Mouse (Mus musculus) c-Kit-positive CD71-positive TER-119-negative erythroid progenitor cells, embryonic 14.5 days (primary cell): Measurements from ENCODE around the gene Atp2b2.

ENCODE experiments used
- DNase-seq: peaks from one replicate; pipeline ENCODE4 v3.0.0-alpha.2; 2013; ENCODE audit warnings: low read depth

The Atp2b2 gene

GRCm38 (mm10) chr6:113942355-113942754 is 100.1 kb downstream of the Atp2b2 start:
- no peak for DNase-seq

GRCm38 (mm10) chr6:113941324-113941723 is 101.1 kb downstream of the Atp2b2 start:
- DNase-seq = no peak

- DNase-seq = no peak
Observed at GRCm38 (mm10) chr6:113939442-113939841, 103.0 kb downstream of the Atp2b2 start.

- DNase-seq = no peak
Observed at GRCm38 (mm10) chr6:113936811-113937508, 105.5 kb downstream of the Atp2b2 start.

- no peak for DNase-seq
Observed at GRCm38 (mm10) chr6:113936111-113936510, 106.3 kb downstream of the Atp2b2 start.

GRCm38 (mm10) chr6:113934692-113935091 is 107.7 kb downstream of the Atp2b2 start:
- DNase-seq = no peak

- DNase-seq = no peak
Observed at GRCm38 (mm10) chr6:113933261-113934151, 108.9 kb downstream of the Atp2b2 start.

GRCm38 (mm10) chr6:113929191-113929875 is 113.1 kb downstream of the Atp2b2 start:
- no peak for DNase-seq

- DNase-seq = no peak
Observed at GRCm38 (mm10) chr6:113923249-113923648, 119.2 kb downstream of the Atp2b2 start.

GRCm38 (mm10) chr6:113920466-113920865 is 121.9 kb downstream of the Atp2b2 start:
- no peak for DNase-seq

- DNase-seq = no peak
Observed at GRCm38 (mm10) chr6:113912753-113913152, 129.7 kb downstream of the Atp2b2 start.

- no peak for DNase-seq
Observed at GRCm38 (mm10) chr6:113911094-113911493, 131.3 kb downstream of the Atp2b2 start.

- DNase-seq = no peak
Observed at GRCm38 (mm10) chr6:113910411-113911055, 131.9 kb downstream of the Atp2b2 start.

- no peak for DNase-seq
Observed at GRCm38 (mm10) chr6:113909836-113910235, 132.6 kb downstream of the Atp2b2 start.

GRCm38 (mm10) chr6:113908066-113908465 is 134.3 kb downstream of the Atp2b2 start:
- no peak for DNase-seq

GRCm38 (mm10) chr6:113904406-113904805 is 138.0 kb downstream of the Atp2b2 start:
- DNase-seq = no peak

- no peak for DNase-seq
Observed at GRCm38 (mm10) chr6:113896023-113896422, 146.4 kb downstream of the Atp2b2 start.

- DNase-seq = no peak
Observed at GRCm38 (mm10) chr6:113894008-113894407, 148.4 kb downstream of the Atp2b2 start.

GRCm38 (mm10) chr6:113892091-113892674 is 150.2 kb downstream of the Atp2b2 start:
- no peak for DNase-seq

- DNase-seq = no peak
Observed at GRCm38 (mm10) chr6:113891225-113891967, 151.0 kb downstream of the Atp2b2 start.

- DNase-seq = no peak
Observed at GRCm38 (mm10) chr6:113890858-113891213, 151.6 kb downstream of the Atp2b2 start.
